Mouse (Mus musculus) forebrain, postnatal 0 days (tissue): ENCODE measurements at regions not wholly inside any gene's neighbourhood (a gene's known extent, or its start where the extent isn't known, plus 50 kb on each side); places are given as distances from the start of the nearest gene placed in this dataset.

Experiments
- ATAC-seq: fragments of 200-750 bp; cut with Nextera tagmentation; 2 replicates; pipeline ENCODE4 v1.8.0; 2017; ENCODE audit warnings: mild to moderate bottlenecking, moderate library complexity
- DNase-seq: peaks from one replicate; pipeline ENCODE4 v3.0.0-alpha.2; 2015
- H3K27ac ChIP-seq: fragments of 300-500 bp; sonication (generic); 2 replicates; pipeline ENCODE4 v1.5.1; 2014; ENCODE audit warnings: low read depth, mild to moderate bottlenecking, antibody characterized with exemption, low read length, moderate library complexity, mixed read lengths
- H3K27me3 ChIP-seq: fragments of 300-500 bp; sonication (generic); 2 replicates; pipeline ENCODE4 v1.6.1; 2014; ENCODE audit warnings: mild to moderate bottlenecking, low read length, mixed read lengths; ENCODE audit not compliant: insufficient read depth
- H3K36me3 ChIP-seq: fragments of 300-500 bp; sonication (generic); 2 replicates; pipeline ENCODE4 v1.6.1; 2014; ENCODE audit warnings: mild to moderate bottlenecking, moderate library complexity; ENCODE audit not compliant: insufficient read depth
- H3K4me1 ChIP-seq: fragments of 300-500 bp; sonication (generic); 2 replicates; pipeline ENCODE4 v1.6.1; 2014; ENCODE audit warnings: antibody characterized with exemption; ENCODE audit not compliant: insufficient read depth
- H3K4me2 ChIP-seq: fragments of 300-500 bp; sonication (generic); 2 replicates; pipeline ENCODE4 v1.6.1; 2014; ENCODE audit warnings: low read depth, mild to moderate bottlenecking, moderate library complexity
- H3K4me3 ChIP-seq: fragments of 300-500 bp; sonication (generic); 2 replicates; pipeline ENCODE4 v1.5.1; 2014; ENCODE audit warnings: low read depth, low read length, mixed read lengths
- H3K9ac ChIP-seq: fragments of 300-500 bp; sonication (generic); 2 replicates; pipeline ENCODE4 v1.6.1; 2014; ENCODE audit warnings: mild to moderate bottlenecking
- H3K9me3 ChIP-seq: fragments of 300-500 bp; sonication (generic); 2 replicates; pipeline ENCODE4 v1.6.1; 2016; ENCODE audit warnings: low read length
- CTCF ChIP-seq: sonication (generic); IDR thresholded peaks from 2 replicates; pipeline ENCODE4 v1.5.1; 2016; ENCODE audit warnings: antibody characterized with exemption, control low read depth, low read depth
- WGBS: fragments of 180-500 bp; shearing (Covaris S2); extraction: QIAGEN DNeasy Blood & Tissue Kit; methylation state at CpG from one replicate; pipeline ENCODE4 v1.1.7; 2014; 5-methylcytosine and 5-hydroxymethylcytosine counted together

DNA sequence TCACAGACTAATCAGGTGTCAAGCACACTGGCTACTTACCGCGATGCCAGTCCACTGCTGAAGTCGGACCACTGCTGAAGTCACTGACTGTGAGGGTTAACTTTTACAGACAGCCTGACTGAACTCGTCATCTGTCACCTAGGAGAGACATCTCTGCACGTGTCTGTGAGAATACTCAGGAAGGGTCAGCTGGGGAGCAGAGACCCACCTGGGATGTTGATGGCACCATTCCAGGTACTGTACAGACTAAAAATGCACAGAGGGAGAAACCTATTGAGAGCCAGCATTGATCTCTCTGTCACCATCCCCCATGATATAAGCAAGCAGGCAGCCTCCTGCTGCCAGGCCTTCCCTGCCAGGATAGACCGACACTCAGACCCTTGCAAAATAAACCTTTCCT is 447.5 kb upstream of the Jarid2 start:
- 57% methylated on average over 6 of the region's 6 CpGs for WGBS
- H3K4me1 ChIP-seq: peaks cover 13% of the 10 kb centered on the region; the same call in 1 of the 2 replicates
- no peak for DNase-seq

GRCm38 (mm10) chr13:44282306-44282705 is 447.0 kb upstream of the Jarid2 start:
- 40% methylated on average over 9 of the region's 9 CpGs for WGBS
- peak; percentile 25 for ATAC-seq
- 0 out of 2 replicates have a peak overlapping the region, but pooled peaks have one; percentile 45 for H3K27ac ChIP-seq

More for the DNA sequence above, 447.5 kb upstream of the Jarid2 start:
- no peaks in the 10 kb centered on the region for H3K9me3 ChIP-seq
- H3K36me3 ChIP-seq: no peaks in the 10 kb centered on the region
- no peak overlapping the region for H3K9ac ChIP-seq
- no peak overlapping the region for H3K27ac ChIP-seq
- ATAC-seq: no peak
- H3K4me3 ChIP-seq: no peak overlapping the region
- TF ChIP-seq CTCF: no peak
- no peak overlapping the region for H3K4me2 ChIP-seq
- H3K27me3 ChIP-seq: no peaks in the 10 kb centered on the region

GRCm38 (mm10) chr13:44282731-44283571 is 446.3 kb upstream of the Jarid2 start:
- H3K4me2 ChIP-seq: 0 out of 2 replicates have a peak overlapping the region, but pooled peaks have one; percentile 13
- DNase-seq (peak; percentile 69), ATAC-seq (peak; percentile 81)
- TF ChIP-seq CTCF: no peak
- H3K27ac ChIP-seq: 0 out of 2 replicates have a peak overlapping the region, but pooled peaks have one; percentile 45
- no peaks in the 10 kb centered on the region for H3K27me3 ChIP-seq
- WGBS: 43% methylated on average over 16 of the region's 16 CpGs
- no peaks in the 10 kb centered on the region for H3K9me3 ChIP-seq
- H3K4me1 ChIP-seq: peaks cover 13% of the 10 kb centered on the region; the same call in 1 of the 2 replicates
- 0 out of 2 replicates have a peak overlapping the region, but pooled peaks have one; percentile 3 for H3K9ac ChIP-seq
- no peak overlapping the region for H3K4me3 ChIP-seq
- H3K36me3 ChIP-seq: no peaks in the 10 kb centered on the region

More at GRCm38 (mm10) chr13:44282306-44282705, 447.0 kb upstream of the Jarid2 start:
- no peak overlapping the region for H3K9ac ChIP-seq
- no peaks in the 10 kb centered on the region for H3K36me3 ChIP-seq
- DNase-seq: peak; percentile 52
- no peaks in the 10 kb centered on the region for H3K9me3 ChIP-seq
- no peak overlapping the region for H3K4me2 ChIP-seq
- H3K27me3 ChIP-seq: no peaks in the 10 kb centered on the region
- no peak overlapping the region for H3K4me3 ChIP-seq
- TF ChIP-seq CTCF: no peak
- peaks cover 13% of the 10 kb centered on the region; the same call in 1 of the 2 replicates for H3K4me1 ChIP-seq

DNA sequence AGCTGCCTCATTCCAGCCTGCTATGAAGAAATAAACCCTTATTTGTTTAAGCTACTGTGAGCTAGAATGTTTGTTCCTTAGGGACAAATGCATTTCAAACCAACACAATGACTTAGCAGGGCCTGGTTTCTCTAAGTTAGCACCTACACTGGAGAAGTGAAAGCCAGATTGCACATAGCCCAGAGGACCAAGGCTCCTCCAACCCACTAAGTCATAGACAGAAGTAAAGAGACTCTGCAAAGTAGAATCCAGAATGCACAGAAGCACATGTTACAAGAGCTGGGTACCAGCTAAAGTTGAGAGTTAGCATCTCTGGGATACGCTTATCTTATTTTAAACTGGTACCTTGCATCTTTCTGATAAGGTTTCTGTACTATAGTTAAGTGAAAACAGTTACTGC is 443.4 kb upstream of the Jarid2 start:
- Histone ChIP-seq H3K4me1 (peaks cover 13% of the 10 kb centered on the region; the same call in 1 of the 2 replicates), H3K9ac (no peak overlapping the region), H3K4me2 (no peak overlapping the region), H3K36me3 (no peaks in the 10 kb centered on the region), H3K9me3 (no peaks in the 10 kb centered on the region), H3K27ac (no peak overlapping the region), H3K27me3 (no peaks in the 10 kb centered on the region), H3K4me3 (no peak overlapping the region)
- no peak for DNase-seq
- ATAC-seq: no peak
- 97% methylated on average over 1 of the region's 1 CpGs for WGBS
- no peak for TF ChIP-seq CTCF

DNA sequence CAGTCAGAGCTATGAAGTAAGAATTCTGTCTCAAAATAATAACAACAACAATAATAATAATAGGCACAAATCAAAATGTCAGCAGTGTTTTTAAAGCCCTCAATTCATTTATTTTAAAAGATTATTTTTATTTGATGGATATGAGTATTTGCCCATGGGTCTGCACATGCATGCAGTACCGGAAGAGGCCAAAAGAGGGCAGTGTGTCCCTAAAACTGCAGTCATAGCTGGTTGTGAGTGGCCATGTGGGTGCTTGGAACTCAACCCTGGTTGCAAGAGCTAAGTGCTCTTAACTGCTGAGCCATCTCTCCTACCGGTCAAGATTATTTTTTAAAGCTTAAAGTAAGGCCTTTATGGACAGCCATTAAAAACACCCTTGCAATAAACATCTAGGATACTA is 439.1 kb upstream of the Jarid2 start:
- no peak for ATAC-seq
- H3K36me3 ChIP-seq: no peaks in the 10 kb centered on the region

GRCm38 (mm10) chr13:44292476-44293056 is 436.7 kb upstream of the Jarid2 start:
- no peaks in the 10 kb centered on the region for H3K36me3 ChIP-seq
- no peak for TF ChIP-seq CTCF
- no peaks in the 10 kb centered on the region for H3K27me3 ChIP-seq
- no peak overlapping the region for H3K4me2 ChIP-seq
- H3K4me3 ChIP-seq: no peak overlapping the region
- 78% methylated on average over 6 of the region's 6 CpGs for WGBS
- no peaks in the 10 kb centered on the region for H3K4me1 ChIP-seq
- H3K27ac ChIP-seq: no peak overlapping the region
- DNase-seq: no peak
- H3K9ac ChIP-seq: no peak overlapping the region
- H3K9me3 ChIP-seq: no peaks in the 10 kb centered on the region
- ATAC-seq: no peak

More for the DNA sequence above, 439.1 kb upstream of the Jarid2 start:
- WGBS: 99% methylated on average over 2 of the region's 2 CpGs
- H3K9ac ChIP-seq: no peak overlapping the region
- H3K4me2 ChIP-seq: no peak overlapping the region
- H3K4me1 ChIP-seq: no peaks in the 10 kb centered on the region
- H3K27ac ChIP-seq: no peak overlapping the region
- TF ChIP-seq CTCF: peak; percentile 45
- H3K4me3 ChIP-seq: no peak overlapping the region
- no peaks in the 10 kb centered on the region for H3K27me3 ChIP-seq
- H3K9me3 ChIP-seq: no peaks in the 10 kb centered on the region
- DNase-seq: no peak

GRCm38 (mm10) chr13:44293736-44294416 is 435.4 kb upstream of the Jarid2 start:
- TF ChIP-seq CTCF: no peak
- H3K36me3 ChIP-seq: no peaks in the 10 kb centered on the region
- no peaks in the 10 kb centered on the region for H3K9me3 ChIP-seq
- no peaks in the 10 kb centered on the region for H3K27me3 ChIP-seq
- DNase-seq (peak; percentile 73), ATAC-seq (peak; percentile 76)
- H3K4me3 ChIP-seq: no peak overlapping the region
- no peak overlapping the region for H3K9ac ChIP-seq
- no peak overlapping the region for H3K4me2 ChIP-seq
- WGBS: 55% methylated on average over 15 of the region's 15 CpGs
- H3K4me1 ChIP-seq: no peaks in the 10 kb centered on the region
- no peak overlapping the region for H3K27ac ChIP-seq
